14 mouse cellular contexts compared by ENCODE assay signal in the genomic region with DNA sequence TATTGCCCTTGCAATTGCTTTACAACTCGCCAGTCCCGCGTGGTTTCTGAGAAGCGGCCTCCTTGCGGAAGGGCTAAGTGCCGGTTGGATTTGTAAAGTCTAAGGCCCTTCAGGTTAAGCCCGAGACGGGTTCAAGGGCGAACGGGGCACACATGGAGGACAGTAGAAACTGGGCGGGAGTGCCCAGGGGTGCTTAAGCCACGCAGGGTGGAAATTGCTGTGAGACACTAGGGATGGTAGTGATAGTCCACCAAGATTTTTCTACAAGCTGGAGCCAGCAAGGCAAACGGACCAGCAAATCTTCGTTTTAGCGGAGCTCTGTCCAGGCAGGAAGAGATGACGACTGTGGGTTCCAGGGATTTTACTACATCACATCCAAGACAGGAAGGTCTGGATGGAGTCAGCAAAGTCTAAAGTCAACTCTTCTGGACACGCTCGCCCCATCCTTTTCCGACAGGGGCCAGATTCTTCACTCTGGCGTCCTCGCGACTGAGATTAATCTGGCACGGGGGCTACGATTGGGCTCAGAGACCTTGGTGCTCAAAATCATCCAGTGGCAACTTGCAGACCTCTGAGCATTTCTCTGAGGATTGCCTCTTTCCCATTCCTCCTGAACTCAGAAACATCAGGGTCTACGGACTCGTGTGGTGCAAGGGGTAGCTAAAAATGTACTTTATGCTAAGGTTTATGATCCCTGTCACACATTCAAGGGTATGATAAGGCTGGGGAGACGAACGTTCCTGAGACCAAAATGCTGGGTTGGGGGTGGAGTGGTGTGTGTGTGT. TPM values are rescaled to one million over a fixed set of nuclear protein-coding genes. Genes with fewer than 3 reads are reported as not detected.
DNase-seq lines count a peak whose midpoint lies in the region; ATAC-seq lines count a peak whose summit lies in the region.
"Had no signal": no experiment of that assay in that cellular context is flagged by ENCODE, and none has a peak within 500 bp of the region (broad histone marks: within the 10 kb centered on the region; RNA-seq: fewer than 3 reads in every experiment).

No protein-coding gene starts in this region.

- peaks cover 100% of the 10 kb centered on the region for H3K27me3 ChIP-seq in forebrain, embryonic 10.5 days (ENCODE audit: poor library complexity, severe bottlenecking)
- peaks cover 76% of the 10 kb centered on the region for H3K27me3 ChIP-seq in limb, embryonic 12.5 days
- peaks cover 100% of the 10 kb centered on the region for H3K27me3 ChIP-seq in kidney, embryonic 15.5 days

- 2% methylated on average over 28 of the region's 28 CpGs for WGBS in forebrain, embryonic 10.5 days
- WGBS in limb, embryonic 12.5 days = under 1% methylated on average over 28 of the region's 28 CpGs
- 1% methylated on average over 28 of the region's 28 CpGs for WGBS in kidney, embryonic 15.5 days

- no peaks in the 10 kb centered on the region for H3K36me3 ChIP-seq in forebrain, embryonic 10.5 days (replicated peaks)
- H3K36me3 ChIP-seq in limb, embryonic 12.5 days = no peaks in the 10 kb centered on the region
- H3K36me3 ChIP-seq in kidney, embryonic 15.5 days = no peaks in the 10 kb centered on the region

- H3K4me2 ChIP-seq in limb, embryonic 12.5 days = peak overlapping the region; percentile 50
- H3K4me2 ChIP-seq in kidney, embryonic 15.5 days = no peak overlapping the region

- DNase-seq in thymus, postnatal 4 days = peak; percentile 15
- no peak for DNase-seq in thymus, adult 18-20 months
- DNase-seq in forebrain, embryonic 10.5 days (ENCODE audit: extremely low spot score, low spot score) = peak; percentile 71
- no peak for DNase-seq in adrenal gland, postnatal 36 days
- no peak for DNase-seq in urinary bladder, adult 2 months (ENCODE audit: low spot score)
- DNase-seq in MN1 (ENCODE audit: low spot score) = no peak

- peak overlapping the region; percentile 88 for H3K27ac ChIP-seq in forebrain, embryonic 10.5 days
- 0 out of 2 replicates have a peak overlapping the region, but pooled peaks have one; percentile 19 for H3K27ac ChIP-seq in limb, embryonic 12.5 days
- H3K27ac ChIP-seq in kidney, embryonic 15.5 days = no peak overlapping the region
- H3K27ac ChIP-seq: liver, embryonic 14.5 days had no signal

- ATAC-seq in limb, embryonic 12.5 days (ENCODE audit: insufficient number of reproducible peaks, insufficient read depth, low FRiP score, low TSS enrichment, low read depth) = no peak
- ATAC-seq in kidney, embryonic 15.5 days (replicated peaks; ENCODE audit: low FRiP score) = no peak
- ATAC-seq: intestine, embryonic 16.5 days had no signal

- no peaks in the 10 kb centered on the region for H3K9me3 ChIP-seq in forebrain, embryonic 10.5 days
- no peaks in the 10 kb centered on the region for H3K9me3 ChIP-seq in limb, embryonic 12.5 days
- no peaks in the 10 kb centered on the region for H3K9me3 ChIP-seq in kidney, embryonic 15.5 days (replicated peaks)

- peak overlapping the region; percentile 27; the same call in 1 of the 2 replicates for H3K9ac ChIP-seq in limb, embryonic 12.5 days (replicated peaks)
- no peak overlapping the region for H3K9ac ChIP-seq in kidney, embryonic 15.5 days
- H3K9ac ChIP-seq: liver, embryonic 14.5 days had no signal

- H3K4me1 ChIP-seq in forebrain, embryonic 10.5 days = peaks cover 94% of the 10 kb centered on the region
- H3K4me1 ChIP-seq in limb, embryonic 12.5 days (replicated peaks) = peaks cover 36% of the 10 kb centered on the region
- peaks cover 19% of the 10 kb centered on the region for H3K4me1 ChIP-seq in kidney, embryonic 15.5 days

- H3K4me3 ChIP-seq in forebrain, embryonic 10.5 days = peak overlapping the region; percentile 46
- H3K4me3 ChIP-seq in limb, embryonic 12.5 days (replicated peaks) = peak overlapping the region; percentile 18
- no peak overlapping the region for H3K4me3 ChIP-seq in kidney, embryonic 15.5 days (replicated peaks)
- H3K4me3 ChIP-seq: myocyte had no signal

RNA-seq across cellular contexts. Expression of gene Zic5, which starts 3.7 kb away (rescaled TPM):
- polyA plus RNA-seq in forebrain, embryonic 10.5 days (2016; fragmentation: Nextera tagmentation; extraction: Ambion mirVana) = 20.7 and 21.5 TPM in 2 replicates
- polyA plus RNA-seq in limb, embryonic 12.5 days (2016; fragmentation: Nextera tagmentation; extraction: Ambion mirVana) = 8.0 TPM in 2 replicates
- total RNA-seq in adrenal gland, postnatal 36 days (2021) = not detected
- polyA plus RNA-seq in urinary bladder, adult 2 months (2012; rRNA removed) = not detected in 2 replicates
- polyA plus RNA-seq in kidney, embryonic 15.5 days (2015; fragmentation: Nextera tagmentation; extraction: Ambion mirVana) = 0.13 TPM in 1 of 2 replicates, not detected in the other
- total RNA-seq: gastrocnemius, adult 18-20 months had no signal
- polyA plus RNA-seq: intestine, embryonic 16.5 days; liver, embryonic 14.5 days; stomach, embryonic 16.5 days had no signal

RNA-seq across cellular contexts. Expression of gene Zic2, which starts 6.1 kb away (rescaled TPM):
- polyA plus RNA-seq in forebrain, embryonic 10.5 days (2016; fragmentation: Nextera tagmentation; extraction: Ambion mirVana) = 7.0 and 7.3 TPM in 2 replicates
- 6.2 and 8.0 TPM in 2 replicates for polyA plus RNA-seq in limb, embryonic 12.5 days (2016; fragmentation: Nextera tagmentation; extraction: Ambion mirVana)
- under 1 TPM in 1 of 2 experiments, not detected in 1; 0.13 TPM for total RNA-seq in adrenal gland, postnatal 36 days (2021)
- polyA plus RNA-seq in urinary bladder, adult 2 months (2012; rRNA removed) = 0.07 TPM in 1 of 2 replicates, not detected in the other
- not detected in 2 replicates for polyA plus RNA-seq in kidney, embryonic 15.5 days (2015; fragmentation: Nextera tagmentation; extraction: Ambion mirVana)
- total RNA-seq: gastrocnemius, adult 18-20 months; MEL had no signal
- polyA plus RNA-seq: intestine, embryonic 16.5 days; stomach, embryonic 16.5 days had no signal

RNA-seq across cellular contexts. Expression of gene Gm5089, which starts 18.2 kb away (rescaled TPM):
- polyA plus RNA-seq in forebrain, embryonic 10.5 days (2016; fragmentation: Nextera tagmentation; extraction: Ambion mirVana) = 1.0 and 1.9 TPM in 2 replicates
- 0.14 and 0.23 TPM in 2 replicates for polyA plus RNA-seq in limb, embryonic 12.5 days (2016; fragmentation: Nextera tagmentation; extraction: Ambion mirVana)
- total RNA-seq in adrenal gland, postnatal 36 days (2021) = not detected
- polyA plus RNA-seq in urinary bladder, adult 2 months (2012; rRNA removed) = not detected in 2 replicates
- polyA plus RNA-seq in kidney, embryonic 15.5 days (2015; fragmentation: Nextera tagmentation; extraction: Ambion mirVana) = 0.10 TPM in 1 of 2 replicates, not detected in the other
- total RNA-seq: gastrocnemius, adult 18-20 months; MEL had no signal
- polyA plus RNA-seq: intestine, embryonic 16.5 days; liver, embryonic 14.5 days; myocyte; stomach, embryonic 16.5 days had no signal

RNA-seq across cellular contexts. Expression of gene Gm10837, which starts 21.2 kb away (rescaled TPM):
- polyA plus RNA-seq in forebrain, embryonic 10.5 days (2016; fragmentation: Nextera tagmentation; extraction: Ambion mirVana) = 0.27 TPM in 1 of 2 replicates, not detected in the other
- 0.14 and 0.18 TPM in 2 replicates for polyA plus RNA-seq in limb, embryonic 12.5 days (2016; fragmentation: Nextera tagmentation; extraction: Ambion mirVana)
- total RNA-seq in adrenal gland, postnatal 36 days (2021) = not detected
- polyA plus RNA-seq in urinary bladder, adult 2 months (2012; rRNA removed) = not detected in 2 replicates
- not detected in 2 replicates for polyA plus RNA-seq in kidney, embryonic 15.5 days (2015; fragmentation: Nextera tagmentation; extraction: Ambion mirVana)
- total RNA-seq: gastrocnemius, adult 18-20 months; MEL had no signal
- polyA plus RNA-seq: intestine, embryonic 16.5 days; liver, embryonic 14.5 days; myocyte; stomach, embryonic 16.5 days had no signal

Comparison
In these comparisons a context has a peak if more than half of its experiments do, and no peak if none do; other contexts are left out.
1. DNase-seq: peak in thymus, postnatal 4 days (single experiment) and forebrain, embryonic 10.5 days (single experiment); none in thymus, adult 18-20 months (0 of 2), adrenal gland, postnatal 36 days (0 of 2), urinary bladder, adult 2 months (single experiment) and MN1 (single experiment).